Mouse (Mus musculus): ENCODE results near the gene Crlf1. TPM values are rescaled to one million over a fixed set of nuclear protein-coding genes. Genes with fewer than 3 reads are reported as not detected.
A peak's percentile ranks its signal among the peaks of the same experiment; 100 is the strongest.

Gene Crlf1
- polyA plus RNA-seq, 1 experiment, result 3.4 TPM

GRCm38 (mm10) chr8:70495001-70495770, 2.2 kb downstream of the Crlf1 start:
- Histone ChIP-seq H3K4me1 (ENCODE audit: control insufficient read depth, insufficient read depth, insufficient read length) (peaks cover 16% of the 10 kb centered on the region), H3K27ac (ENCODE audit: insufficient read depth, low read length) (no peak overlapping the region), H3K4me3 (ENCODE audit: extremely low read depth, insufficient read depth, insufficient read length) (no peak overlapping the region), H3K36me3 (ENCODE audit: control insufficient read depth, insufficient read depth, low read length) (no peaks in the 10 kb centered on the region), H3K27me3 (ENCODE audit: control insufficient read depth, insufficient read depth, low read length) (peaks cover 39% of the 10 kb centered on the region)
- TF ChIP-seq CTCF (IDR thresholded peaks at IDR 0.05; ENCODE audit: extremely low read depth, insufficient read depth, insufficient read length, insufficient replicate concordance) (no peak), POLR2A (IDR thresholded peaks at IDR 0.05; ENCODE audit: low read depth, low read length) (no peak)
- WGBS, result 21% methylated on average over 20 of the region's 21 CpGs
- no peak for DNase-seq (ENCODE audit: low read depth in 1 of 2, low spot score in 2 of 2)

- H3K4me1 ChIP-seq (ENCODE audit: control insufficient read depth, insufficient read depth, insufficient read length), result peaks cover 16% of the 10 kb centered on the region
- no peak for TF ChIP-seq CTCF (IDR thresholded peaks at IDR 0.05; ENCODE audit: extremely low read depth, insufficient read depth, insufficient read length, insufficient replicate concordance)
- no peak for TF ChIP-seq POLR2A (IDR thresholded peaks at IDR 0.05; ENCODE audit: low read depth, low read length)
- H3K4me3 ChIP-seq (ENCODE audit: extremely low read depth, insufficient read depth, insufficient read length), result no peak overlapping the region
- no peak for DNase-seq (ENCODE audit: low read depth in 1 of 2, low spot score in 2 of 2)
- WGBS, result 22% methylated on average over 12 of the region's 12 CpGs
- H3K27me3 ChIP-seq (ENCODE audit: control insufficient read depth, insufficient read depth, low read length), result peaks cover 39% of the 10 kb centered on the region
- no peaks in the 10 kb centered on the region for H3K36me3 ChIP-seq (ENCODE audit: control insufficient read depth, insufficient read depth, low read length)
- no peak overlapping the region for H3K27ac ChIP-seq (ENCODE audit: insufficient read depth, low read length)
Measured at GRCm38 (mm10) chr8:70495771-70496062, 2.8 kb downstream of the Crlf1 start.

GRCm38 (mm10) chr8:70500386-70501301, 7.7 kb downstream of the Crlf1 start:
- WGBS, result 13% methylated on average over 39 of the region's 39 CpGs
- Histone ChIP-seq H3K4me1 (ENCODE audit: control insufficient read depth, insufficient read depth, insufficient read length) (peaks cover 9% of the 10 kb centered on the region), H3K4me3 (ENCODE audit: extremely low read depth, insufficient read depth, insufficient read length) (peak overlapping the region; percentile 20; the same call in 1 of the 2 replicates), H3K27me3 (ENCODE audit: control insufficient read depth, insufficient read depth, low read length) (peaks cover 2% of the 10 kb centered on the region; the same call in 1 of the 2 replicates), H3K36me3 (ENCODE audit: control insufficient read depth, insufficient read depth, low read length) (no peaks in the 10 kb centered on the region), H3K27ac (ENCODE audit: insufficient read depth, low read length) (no peak overlapping the region)
- DNase-seq (ENCODE audit: low read depth in 1 of 2, low spot score in 2 of 2), result peak; percentile 42 to 45
- no peak for TF ChIP-seq POLR2A (IDR thresholded peaks at IDR 0.05; ENCODE audit: low read depth, low read length)
- no peak for TF ChIP-seq CTCF (IDR thresholded peaks at IDR 0.05; ENCODE audit: extremely low read depth, insufficient read depth, insufficient read length, insufficient replicate concordance)

GRCm38 (mm10) chr8:70501820-70502529, 9.0 kb downstream of the Crlf1 start:
- 24% methylated on average over 23 of the region's 23 CpGs for WGBS

GRCm38 (mm10) chr8:70502540-70502939, 9.6 kb downstream of the Crlf1 start:
- TF ChIP-seq CTCF (IDR thresholded peaks at IDR 0.05; ENCODE audit: extremely low read depth, insufficient read depth, insufficient read length, insufficient replicate concordance), result no peak
- Histone ChIP-seq H3K27me3 (ENCODE audit: control insufficient read depth, insufficient read depth, low read length) (no peaks in the 10 kb centered on the region; the same call in 1 of the 2 replicates), H3K4me3 (ENCODE audit: extremely low read depth, insufficient read depth, insufficient read length) (no peak overlapping the region), H3K36me3 (ENCODE audit: control insufficient read depth, insufficient read depth, low read length) (peaks cover 2% of the 10 kb centered on the region; the same call in 1 of the 2 replicates), H3K27ac (ENCODE audit: insufficient read depth, low read length) (no peak overlapping the region), H3K4me1 (ENCODE audit: control insufficient read depth, insufficient read depth, insufficient read length) (peaks cover 12% of the 10 kb centered on the region)
- DNase-seq (ENCODE audit: low read depth in 1 of 2, low spot score in 2 of 2), result no peak
- 58% methylated on average over 12 of the region's 12 CpGs for WGBS

More at GRCm38 (mm10) chr8:70501820-70502529, 9.0 kb downstream of the Crlf1 start:
- Histone ChIP-seq H3K4me3 (ENCODE audit: extremely low read depth, insufficient read depth, insufficient read length) (no peak overlapping the region), H3K27ac (ENCODE audit: insufficient read depth, low read length) (no peak overlapping the region), H3K27me3 (ENCODE audit: control insufficient read depth, insufficient read depth, low read length) (no peaks in the 10 kb centered on the region; the same call in 1 of the 2 replicates), H3K4me1 (ENCODE audit: control insufficient read depth, insufficient read depth, insufficient read length) (peaks cover 12% of the 10 kb centered on the region), H3K36me3 (ENCODE audit: control insufficient read depth, insufficient read depth, low read length) (no peaks in the 10 kb centered on the region)
- TF ChIP-seq POLR2A (IDR thresholded peaks at IDR 0.05; ENCODE audit: low read depth, low read length) (no peak), CTCF (IDR thresholded peaks at IDR 0.05; ENCODE audit: extremely low read depth, insufficient read depth, insufficient read length, insufficient replicate concordance) (no peak)
- DNase-seq (ENCODE audit: low read depth in 1 of 2, low spot score in 2 of 2), result no peak

- Histone ChIP-seq H3K4me1 (ENCODE audit: control insufficient read depth, insufficient read depth, insufficient read length) (peaks cover 12% of the 10 kb centered on the region), H3K4me3 (ENCODE audit: extremely low read depth, insufficient read depth, insufficient read length) (no peak overlapping the region)
Measured at GRCm38 (mm10) chr8:70503062-70503750, 10.2 kb downstream of the Crlf1 start.

More at GRCm38 (mm10) chr8:70503062-70503750, 10.2 kb downstream of the Crlf1 start:
- H3K36me3 ChIP-seq (ENCODE audit: control insufficient read depth, insufficient read depth, low read length), result peaks cover 4% of the 10 kb centered on the region; the same call in 1 of the 2 replicates
- TF ChIP-seq POLR2A (IDR thresholded peaks at IDR 0.05; ENCODE audit: low read depth, low read length) (no peak), CTCF (IDR thresholded peaks at IDR 0.05; ENCODE audit: extremely low read depth, insufficient read depth, insufficient read length, insufficient replicate concordance) (peak; percentile 90)
- WGBS, result 25% methylated on average over 46 of the region's 46 CpGs
- no peaks in the 10 kb centered on the region; the same call in 1 of the 2 replicates for H3K27me3 ChIP-seq (ENCODE audit: control insufficient read depth, insufficient read depth, low read length)
- no peak overlapping the region for H3K27ac ChIP-seq (ENCODE audit: insufficient read depth, low read length)
- peak in 1 of 2 experiments; percentile 47 for DNase-seq (ENCODE audit: low read depth in 1 of 2, low spot score in 2 of 2)

Data from spleen, adult 2 months (tissue).